Mouse (Mus musculus) cerebellum, postnatal 25 days (tissue): Measurements from ENCODE around the gene P2ry6.

ENCODE experiments used
- DNase-seq, 2 experiments: peaks; one replicate each; pipeline ENCODE4 v3.0.0; 2021; ENCODE audit warnings: mixed read lengths in 2 of 2

P2ry6 gene

GRCm38 (mm10) chr7:100938106-100938505 lies 36.3 kb downstream of the P2ry6 start:
- peak in 1 of 2 experiments; percentile 37 for DNase-seq

GRCm38 (mm10) chr7:100937481-100937880 lies 37.0 kb downstream of the P2ry6 start:
- DNase-seq = no peak

- DNase-seq = no peak
Observed at GRCm38 (mm10) chr7:100933520-100933919, 40.9 kb downstream of the P2ry6 start.

- DNase-seq = peak; percentile 51 to 67
Observed at GRCm38 (mm10) chr7:100932481-100933007, 41.9 kb downstream of the P2ry6 start.

- peak in 1 of 2 experiments; percentile 21 for DNase-seq
Observed at GRCm38 (mm10) chr7:100931926-100932480, 42.4 kb downstream of the P2ry6 start, which contains the start of gene Arhgef17. Arhgef17 (minus strand) TSS chr7:100932107.

GRCm38 (mm10) chr7:100931316-100931925 lies 43.0 kb downstream of the P2ry6 start:
- peak in 1 of 2 experiments; percentile 15 for DNase-seq

- peak in 1 of 2 experiments; percentile 16 for DNase-seq
Observed at GRCm38 (mm10) chr7:100930619-100931315, 43.7 kb downstream of the P2ry6 start.

- no peak for DNase-seq
Observed at GRCm38 (mm10) chr7:100929639-100930303, 44.7 kb downstream of the P2ry6 start.

GRCm38 (mm10) chr7:100928456-100928855 lies 46.0 kb downstream of the P2ry6 start:
- no peak for DNase-seq

- DNase-seq = no peak
Observed at GRCm38 (mm10) chr7:100927287-100928000, 47.0 kb downstream of the P2ry6 start.

- no peak for DNase-seq
Observed at GRCm38 (mm10) chr7:100926311-100926923, 48.0 kb downstream of the P2ry6 start.

GRCm38 (mm10) chr7:100924674-100925445 lies 49.6 kb downstream of the P2ry6 start:
- DNase-seq = no peak

GRCm38 (mm10) chr7:100924200-100924599 lies 50.2 kb downstream of the P2ry6 start:
- DNase-seq = no peak

GRCm38 (mm10) chr7:100922907-100923306 lies 51.5 kb downstream of the P2ry6 start:
- DNase-seq = peak in 1 of 2 experiments; percentile 29

GRCm38 (mm10) chr7:100921289-100921688 lies 53.2 kb downstream of the P2ry6 start:
- no peak for DNase-seq

GRCm38 (mm10) chr7:100919809-100920107 lies 54.7 kb downstream of the P2ry6 start:
- no peak for DNase-seq

GRCm38 (mm10) chr7:100919006-100919808 lies 55.2 kb downstream of the P2ry6 start:
- DNase-seq = no peak

GRCm38 (mm10) chr7:100918176-100918575 lies 56.3 kb downstream of the P2ry6 start:
- DNase-seq = no peak

GRCm38 (mm10) chr7:100917751-100918150 lies 56.7 kb downstream of the P2ry6 start:
- no peak for DNase-seq

GRCm38 (mm10) chr7:100916526-100916925 lies 57.9 kb downstream of the P2ry6 start:
- DNase-seq = no peak

GRCm38 (mm10) chr7:100915204-100915603 lies 59.2 kb downstream of the P2ry6 start:
- DNase-seq = no peak
